Mouse (Mus musculus): ENCODE data around the gene Elfn2.

- no peak for TF ChIP-seq CTCF (conservative IDR thresholded peaks at IDR 0.05; ENCODE audit: low read length)
- no peak for TF ChIP-seq NANOG (IDR thresholded peaks at IDR 0.05; ENCODE audit: borderline replicate concordance, low read length)
- TF ChIP-seq POU5F1 (IDR thresholded peaks at IDR 0.05; ENCODE audit: borderline replicate concordance, low read length), result no peak
Measured at GRCm38 (mm10) chr15:78763704-78764103, 45.1 kb upstream of the Elfn2 start.
